Mouse (Mus musculus): Measurements from ENCODE around the gene Gm7029.
"Not testable (repeated sequence)": the region's sequence is repeated elsewhere in the genome, so short reads cannot be mapped to it uniquely, and the experiment has no call there.

GRCm38 (mm10) chr17:33887802-33888201 is 14.2 kb downstream of the Gm7029 start:
- TF ChIP-seq POLR2A (IDR thresholded peaks at IDR 0.05; ENCODE audit: low read depth, low read length); CTCF (IDR thresholded peaks at IDR 0.05; ENCODE audit: borderline replicate concordance, insufficient read depth, low read length): not testable (repeated sequence)
